Mouse (Mus musculus): ENCODE data around the gene Pex5l. TPM values are rescaled to one million over a fixed set of nuclear protein-coding genes. Genes with fewer than 3 reads are reported as not detected.

Gene Pex5l
- total and polyA plus RNA-seq, 2 experiments from 2014 or later: 0.15 to 1.5 TPM

DNA sequence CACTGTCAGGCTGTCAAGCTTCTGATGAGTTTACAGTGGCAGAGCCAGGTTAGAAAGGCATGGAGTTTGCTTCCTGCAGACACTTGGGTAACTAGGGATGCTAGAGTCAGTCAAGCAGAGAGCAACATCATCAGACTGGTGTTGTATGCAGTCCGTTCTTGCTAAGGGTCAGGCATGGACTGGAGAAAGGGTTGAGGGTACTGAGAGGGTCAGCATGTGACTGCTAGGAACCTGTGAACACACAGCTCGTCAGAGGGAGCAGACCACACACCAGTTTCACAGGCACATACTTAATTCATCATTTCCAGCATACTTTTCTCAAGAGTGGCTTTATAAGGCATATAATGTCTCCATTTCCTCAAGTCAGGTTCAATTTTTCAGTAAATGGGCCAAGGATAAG, 53.6 kb downstream of the Pex5l start:
- Histone ChIP-seq H3K9me3 (replicated peaks; ENCODE audit: control insufficient read depth, low read length) (no peaks in the 10 kb centered on the region), H3K4me3 (ENCODE audit: low read depth, low read length) (no peak overlapping the region), H3K4me2 (ENCODE audit: low read depth, low read length) (no peak overlapping the region), H3K9ac (replicated peaks; ENCODE audit: low read depth, low read length) (no peak overlapping the region), H3K36me3 (replicated peaks; ENCODE audit: control insufficient read depth, insufficient read depth, low read length) (no peaks in the 10 kb centered on the region), H3K27me3 (ENCODE audit: control insufficient read depth, insufficient read depth, low read length) (no peaks in the 10 kb centered on the region), H3K4me1 (ENCODE audit: control insufficient read depth, insufficient read depth) (no peaks in the 10 kb centered on the region), H3K27ac (ENCODE audit: low read depth) (no peak overlapping the region)
- no peak for ATAC-seq (ENCODE audit: insufficient read depth, low read depth)
- DNase-seq (ENCODE audit: low spot score): no peak
- no peak for TF ChIP-seq EP300 (IDR thresholded peaks at IDR 0.05; ENCODE audit: low read depth)
- TF ChIP-seq CTCF (IDR thresholded peaks at IDR 0.05; ENCODE audit: low read depth): no peak
- WGBS: 52% methylated on average over 2 of the region's 2 CpGs

DNA sequence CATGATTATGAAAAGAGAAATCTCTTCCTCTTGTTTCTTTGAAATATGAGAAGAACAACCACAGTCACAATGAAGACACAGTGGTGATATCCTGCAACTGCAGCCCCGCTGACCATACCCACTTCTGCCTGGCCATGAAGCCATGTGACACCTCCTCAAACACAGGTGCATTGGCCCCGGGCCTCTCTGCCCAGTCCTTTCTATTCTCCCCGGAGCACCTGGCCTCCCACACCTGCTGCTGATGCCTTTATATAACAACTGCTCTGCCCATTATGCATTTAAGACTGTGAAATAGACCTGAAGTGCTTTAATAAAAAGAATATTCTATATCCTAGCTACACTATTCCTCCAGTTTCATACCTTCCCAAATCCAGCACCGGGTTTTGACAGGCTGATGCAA, 54.8 kb downstream of the Pex5l start:
- DNase-seq (ENCODE audit: low spot score): no peak
- no peak overlapping the region for H3K27ac ChIP-seq (ENCODE audit: low read depth)
- H3K4me3 ChIP-seq (ENCODE audit: low read depth, low read length): no peak overlapping the region
- H3K36me3 ChIP-seq (replicated peaks; ENCODE audit: control insufficient read depth, insufficient read depth, low read length): no peaks in the 10 kb centered on the region
- WGBS: 62% methylated on average over 4 of the region's 4 CpGs
- TF ChIP-seq EP300 (IDR thresholded peaks at IDR 0.05; ENCODE audit: low read depth) (no peak), CTCF (IDR thresholded peaks at IDR 0.05; ENCODE audit: low read depth) (no peak)
- no peaks in the 10 kb centered on the region for H3K9me3 ChIP-seq (replicated peaks; ENCODE audit: control insufficient read depth, low read length)
- no peaks in the 10 kb centered on the region for H3K4me1 ChIP-seq (ENCODE audit: control insufficient read depth, insufficient read depth)
- H3K27me3 ChIP-seq (ENCODE audit: control insufficient read depth, insufficient read depth, low read length): no peaks in the 10 kb centered on the region
- no peak for ATAC-seq (ENCODE audit: insufficient read depth, low read depth)
- no peak overlapping the region for H3K4me2 ChIP-seq (ENCODE audit: low read depth, low read length)
- no peak overlapping the region for H3K9ac ChIP-seq (replicated peaks; ENCODE audit: low read depth, low read length)

DNA sequence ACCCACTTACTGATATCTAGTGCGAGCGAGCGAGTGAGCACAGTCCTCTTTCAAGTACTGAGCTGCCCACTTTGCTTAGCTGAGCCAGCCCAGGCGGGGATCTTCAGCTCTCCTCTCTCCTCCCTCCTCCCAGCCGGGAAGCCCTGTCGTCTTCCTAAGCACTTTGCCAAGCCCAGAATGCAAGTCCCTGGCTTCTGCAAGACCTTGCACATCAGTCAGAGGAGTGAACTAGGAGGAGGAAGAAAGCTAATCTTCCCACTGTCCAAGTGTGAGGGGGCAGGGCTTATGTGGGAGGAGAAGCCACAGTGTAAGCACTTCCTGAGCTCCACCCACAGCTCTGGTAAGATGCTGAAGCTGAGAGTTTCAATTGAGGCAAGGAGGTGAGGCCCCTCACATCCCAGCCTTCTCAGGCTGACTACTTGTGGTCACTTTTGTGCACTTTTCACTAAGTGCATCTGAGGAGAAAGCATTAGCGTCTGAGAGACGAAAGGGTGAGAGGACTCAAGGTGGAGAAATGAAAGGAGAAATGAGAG, 60.2 kb downstream of the Pex5l start:
- WGBS: 24% methylated on average over 8 of the region's 8 CpGs
- 0 out of 2 replicates have a peak overlapping the region, but pooled peaks have one; percentile 7 for H3K9ac ChIP-seq (replicated peaks; ENCODE audit: low read depth, low read length)
- no peaks in the 10 kb centered on the region for H3K9me3 ChIP-seq (replicated peaks; ENCODE audit: control insufficient read depth, low read length)
- peak overlapping the region; percentile 12; the same call in 1 of the 2 replicates for H3K4me3 ChIP-seq (ENCODE audit: low read depth, low read length)
- H3K27me3 ChIP-seq (ENCODE audit: control insufficient read depth, insufficient read depth, low read length): no peaks in the 10 kb centered on the region
- ATAC-seq (ENCODE audit: insufficient read depth, low read depth) (no peak), DNase-seq (ENCODE audit: low spot score) (no peak)
- H3K4me1 ChIP-seq (ENCODE audit: control insufficient read depth, insufficient read depth): peaks cover 8% of the 10 kb centered on the region; the same call in 1 of the 2 replicates
- peak overlapping the region; percentile 41 for H3K4me2 ChIP-seq (ENCODE audit: low read depth, low read length)
- H3K27ac ChIP-seq (ENCODE audit: low read depth): no peak overlapping the region
- TF ChIP-seq CTCF (IDR thresholded peaks at IDR 0.05; ENCODE audit: low read depth) (no peak), EP300 (IDR thresholded peaks at IDR 0.05; ENCODE audit: low read depth) (no peak)
- no peaks in the 10 kb centered on the region for H3K36me3 ChIP-seq (replicated peaks; ENCODE audit: control insufficient read depth, insufficient read depth, low read length)

DNA sequence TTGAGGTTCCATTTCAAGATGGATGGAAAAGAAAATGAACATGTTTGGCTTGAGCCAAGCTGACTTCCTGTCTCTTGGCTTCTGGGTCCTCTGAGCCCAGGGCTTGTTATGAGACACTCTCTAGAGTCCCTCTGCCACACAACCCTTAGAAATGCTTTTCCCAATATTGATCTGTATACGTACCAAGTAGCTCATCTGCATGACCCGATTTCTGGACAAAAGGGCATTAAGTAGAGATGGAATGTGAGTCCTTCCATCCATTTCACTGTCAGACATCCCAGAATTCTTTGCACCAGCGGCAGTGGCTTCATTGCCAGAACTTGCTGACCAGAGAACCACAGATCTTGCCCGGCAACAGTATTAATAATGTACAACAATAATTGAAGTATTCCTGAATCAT, 61.3 kb downstream of the Pex5l start:
- WGBS: 78% methylated on average over 4 of the region's 4 CpGs
- Histone ChIP-seq H3K27me3 (ENCODE audit: control insufficient read depth, insufficient read depth, low read length) (no peaks in the 10 kb centered on the region), H3K36me3 (replicated peaks; ENCODE audit: control insufficient read depth, insufficient read depth, low read length) (no peaks in the 10 kb centered on the region), H3K4me3 (ENCODE audit: low read depth, low read length) (no peak overlapping the region), H3K4me2 (ENCODE audit: low read depth, low read length) (no peak overlapping the region), H3K4me1 (ENCODE audit: control insufficient read depth, insufficient read depth) (peaks cover 8% of the 10 kb centered on the region; the same call in 1 of the 2 replicates), H3K27ac (ENCODE audit: low read depth) (no peak overlapping the region), H3K9me3 (replicated peaks; ENCODE audit: control insufficient read depth, low read length) (no peaks in the 10 kb centered on the region), H3K9ac (replicated peaks; ENCODE audit: low read depth, low read length) (no peak overlapping the region)
- DNase-seq (ENCODE audit: low spot score) (no peak), ATAC-seq (ENCODE audit: insufficient read depth, low read depth) (no peak)
- no peak for TF ChIP-seq CTCF (IDR thresholded peaks at IDR 0.05; ENCODE audit: low read depth)
- TF ChIP-seq EP300 (IDR thresholded peaks at IDR 0.05; ENCODE audit: low read depth): no peak

DNA sequence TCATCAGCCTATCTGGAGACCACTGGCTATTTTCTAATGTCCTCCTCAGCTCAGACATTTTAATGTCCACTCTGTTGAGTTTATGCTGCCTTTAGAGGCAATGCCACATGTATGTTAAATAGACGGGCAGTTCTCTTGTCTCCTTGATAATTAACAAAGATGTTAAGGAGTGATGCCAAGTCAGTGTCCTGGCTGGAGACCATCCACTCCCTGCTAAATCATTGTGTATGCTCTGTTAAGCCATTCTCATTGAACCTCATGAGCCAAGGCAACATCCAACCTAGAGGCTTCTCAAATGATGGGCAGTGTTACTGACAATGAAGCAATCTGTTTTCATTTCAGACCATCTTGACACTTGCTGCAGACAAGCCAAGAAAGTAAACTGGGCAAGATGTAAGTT, 63.4 kb downstream of the Pex5l start:
- DNase-seq (ENCODE audit: low spot score): no peak
- no peak overlapping the region for H3K27ac ChIP-seq (ENCODE audit: low read depth)
- H3K4me1 ChIP-seq (ENCODE audit: control insufficient read depth, insufficient read depth): peaks cover 8% of the 10 kb centered on the region; the same call in 1 of the 2 replicates
- WGBS: 81% methylated on average over 1 of the region's 1 CpGs
- no peaks in the 10 kb centered on the region for H3K27me3 ChIP-seq (ENCODE audit: control insufficient read depth, insufficient read depth, low read length)
- no peaks in the 10 kb centered on the region for H3K9me3 ChIP-seq (replicated peaks; ENCODE audit: control insufficient read depth, low read length)
- H3K36me3 ChIP-seq (replicated peaks; ENCODE audit: control insufficient read depth, insufficient read depth, low read length): no peaks in the 10 kb centered on the region
- H3K9ac ChIP-seq (replicated peaks; ENCODE audit: low read depth, low read length): no peak overlapping the region
- no peak for TF ChIP-seq EP300 (IDR thresholded peaks at IDR 0.05; ENCODE audit: low read depth)
- TF ChIP-seq CTCF (IDR thresholded peaks at IDR 0.05; ENCODE audit: low read depth): no peak
- no peak for ATAC-seq (ENCODE audit: insufficient read depth, low read depth)
- H3K4me2 ChIP-seq (ENCODE audit: low read depth, low read length): no peak overlapping the region
- H3K4me3 ChIP-seq (ENCODE audit: low read depth, low read length): no peak overlapping the region

DNA sequence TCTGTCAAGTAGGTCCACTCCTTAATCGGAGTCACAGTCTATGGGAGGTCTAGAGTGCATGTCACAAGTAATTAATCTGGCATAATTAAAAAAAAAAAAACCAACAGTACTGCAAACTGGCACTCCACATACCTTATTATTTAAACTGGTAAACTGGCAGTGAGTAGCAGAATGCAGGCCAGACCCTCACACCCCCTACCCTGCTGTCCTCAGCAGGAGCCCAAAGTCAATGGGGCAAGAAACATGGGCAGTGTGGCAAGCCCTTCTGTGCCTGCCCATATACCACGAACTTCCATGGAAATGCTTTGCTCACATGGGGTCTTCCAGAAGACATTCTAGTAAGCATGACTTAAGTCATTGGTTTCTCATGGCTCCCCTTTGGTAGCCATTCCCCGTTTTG, 63.9 kb downstream of the Pex5l start:
- ATAC-seq (ENCODE audit: insufficient read depth, low read depth) (no peak), DNase-seq (ENCODE audit: low spot score) (no peak)
- WGBS: 67% methylated on average over 3 of the region's 3 CpGs
- Histone ChIP-seq H3K9me3 (replicated peaks; ENCODE audit: control insufficient read depth, low read length) (no peaks in the 10 kb centered on the region), H3K36me3 (replicated peaks; ENCODE audit: control insufficient read depth, insufficient read depth, low read length) (no peaks in the 10 kb centered on the region), H3K27ac (ENCODE audit: low read depth) (no peak overlapping the region), H3K27me3 (ENCODE audit: control insufficient read depth, insufficient read depth, low read length) (no peaks in the 10 kb centered on the region), H3K4me3 (ENCODE audit: low read depth, low read length) (no peak overlapping the region), H3K4me1 (ENCODE audit: control insufficient read depth, insufficient read depth) (peaks cover 8% of the 10 kb centered on the region; the same call in 1 of the 2 replicates), H3K4me2 (ENCODE audit: low read depth, low read length) (no peak overlapping the region), H3K9ac (replicated peaks; ENCODE audit: low read depth, low read length) (no peak overlapping the region)
- no peak for TF ChIP-seq EP300 (IDR thresholded peaks at IDR 0.05; ENCODE audit: low read depth)
- no peak for TF ChIP-seq CTCF (IDR thresholded peaks at IDR 0.05; ENCODE audit: low read depth)

All from heart, postnatal 0 days (tissue).